Mouse (Mus musculus): ENCODE results near the gene Gm30191. TPM values are rescaled to one million over a fixed set of nuclear protein-coding genes. Genes with fewer than 3 reads are reported as not detected.
"Not testable (repeated sequence)": the region's sequence is repeated elsewhere in the genome, so short reads cannot be mapped to it uniquely, and the experiment has no call there.

Gene Gm30191
- total RNA-seq, 2 experiments from 2014 or later: not detected

GRCm38 (mm10) chr4:134251241-134252130 is 4.8 kb downstream of the Gm30191 start:
- ATAC-seq (ENCODE audit: poor library complexity, severe bottlenecking): no peak

DNA sequence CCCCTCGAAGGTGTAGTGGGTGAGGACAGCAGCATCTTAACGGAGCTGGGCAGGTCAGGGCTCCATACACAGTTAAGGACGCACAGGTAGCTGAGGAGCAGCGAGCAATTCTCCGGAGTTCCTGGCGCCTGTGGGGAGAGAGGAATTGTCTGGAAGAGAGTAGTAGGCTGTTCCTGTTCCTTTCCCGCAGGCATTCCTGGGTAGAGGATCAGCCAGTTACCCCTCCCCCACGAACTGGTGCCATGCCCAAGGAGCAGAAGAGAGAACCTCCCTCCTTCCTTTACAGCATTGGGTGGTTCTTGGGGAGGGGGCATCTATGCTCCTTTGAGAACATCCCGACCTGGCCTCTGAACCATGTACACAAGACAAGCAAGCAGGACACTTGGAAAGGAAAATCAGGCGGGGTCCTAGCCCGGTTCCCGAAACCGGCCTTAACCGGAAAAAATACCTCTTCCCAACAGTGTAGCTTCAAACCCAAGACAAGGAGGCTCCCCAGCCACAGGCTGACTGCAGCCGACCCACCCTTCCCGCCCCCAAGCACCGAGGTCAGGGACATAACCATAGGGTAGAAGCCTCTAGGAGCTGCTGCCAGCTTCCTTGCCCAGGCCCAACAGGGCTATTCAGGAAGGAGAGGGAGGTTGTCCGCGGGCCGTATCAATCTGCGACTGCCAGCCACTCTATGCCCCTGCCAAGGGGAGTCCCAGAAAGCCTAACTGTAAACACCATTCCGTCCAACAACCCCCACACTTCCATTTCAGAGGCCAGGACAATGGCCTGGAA is 5.6 kb downstream of the Gm30191 start:
- ATAC-seq (ENCODE audit: poor library complexity, severe bottlenecking): no peak

- ATAC-seq (ENCODE audit: poor library complexity, severe bottlenecking): no peak
Measured at GRCm38 (mm10) chr4:134252911-134253721, 6.4 kb downstream of the Gm30191 start.

DNA sequence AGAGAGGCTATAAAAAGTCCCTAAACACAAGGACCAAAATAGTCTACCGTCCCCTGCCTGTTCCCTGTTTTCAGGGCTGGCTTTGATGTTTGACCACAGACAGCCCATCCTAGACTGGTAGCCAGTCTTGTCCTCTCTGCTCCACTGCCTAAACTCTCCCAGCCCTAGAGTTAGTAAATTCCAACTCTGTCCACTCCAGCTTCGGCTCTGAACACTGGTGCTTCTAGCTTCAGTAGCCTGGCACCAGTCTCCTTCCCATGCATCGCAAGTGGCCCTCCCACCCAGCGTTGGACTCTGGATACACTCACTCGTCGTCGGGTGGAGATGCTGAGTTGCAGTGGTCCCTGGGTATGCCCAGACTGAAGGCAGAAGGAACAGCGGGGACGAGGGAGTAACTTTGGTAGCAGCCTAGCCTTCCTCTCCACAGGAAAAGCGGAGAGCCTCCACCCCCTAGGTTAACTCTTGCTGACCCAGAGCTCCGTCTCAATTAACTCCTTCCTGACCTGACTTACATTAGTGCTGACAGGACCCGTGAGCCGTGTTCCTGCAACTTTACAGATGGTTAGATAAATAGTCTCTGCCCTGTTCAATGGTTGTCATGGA is 7.1 kb downstream of the Gm30191 start, which contains the start of gene Grrp1:
Gene Grrp1, minus strand, starts transcription at position 385 of the 603 bp plus-strand sequence.
- no peak for ATAC-seq (ENCODE audit: poor library complexity, severe bottlenecking)

DNA sequence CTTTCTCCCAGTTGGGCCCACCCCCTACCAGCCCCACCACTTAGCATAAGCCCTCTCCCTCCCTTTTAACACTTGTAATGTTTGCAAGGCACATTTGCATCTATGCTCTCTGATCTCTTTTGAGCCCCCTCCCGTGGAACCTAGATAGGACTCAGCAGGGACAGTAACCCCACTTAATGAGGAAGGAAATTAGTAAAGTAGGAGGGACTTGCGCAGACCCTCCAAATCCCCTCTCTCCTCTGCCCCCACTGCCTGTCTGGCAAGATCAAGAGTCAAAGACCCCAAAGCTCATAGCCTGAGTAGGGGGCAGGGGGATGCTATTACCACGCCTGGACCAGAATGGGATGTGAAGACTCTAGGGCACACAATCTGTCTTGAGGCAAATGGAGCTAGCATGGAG is 8.1 kb downstream of the Gm30191 start:
- no peak for ATAC-seq (ENCODE audit: poor library complexity, severe bottlenecking)

- no peak for ATAC-seq (ENCODE audit: poor library complexity, severe bottlenecking)
Measured at GRCm38 (mm10) chr4:134255854-134256253, 9.1 kb downstream of the Gm30191 start.

GRCm38 (mm10) chr4:134256407-134257197 is 9.9 kb downstream of the Gm30191 start:
- ATAC-seq (ENCODE audit: poor library complexity, severe bottlenecking): no peak

DNA sequence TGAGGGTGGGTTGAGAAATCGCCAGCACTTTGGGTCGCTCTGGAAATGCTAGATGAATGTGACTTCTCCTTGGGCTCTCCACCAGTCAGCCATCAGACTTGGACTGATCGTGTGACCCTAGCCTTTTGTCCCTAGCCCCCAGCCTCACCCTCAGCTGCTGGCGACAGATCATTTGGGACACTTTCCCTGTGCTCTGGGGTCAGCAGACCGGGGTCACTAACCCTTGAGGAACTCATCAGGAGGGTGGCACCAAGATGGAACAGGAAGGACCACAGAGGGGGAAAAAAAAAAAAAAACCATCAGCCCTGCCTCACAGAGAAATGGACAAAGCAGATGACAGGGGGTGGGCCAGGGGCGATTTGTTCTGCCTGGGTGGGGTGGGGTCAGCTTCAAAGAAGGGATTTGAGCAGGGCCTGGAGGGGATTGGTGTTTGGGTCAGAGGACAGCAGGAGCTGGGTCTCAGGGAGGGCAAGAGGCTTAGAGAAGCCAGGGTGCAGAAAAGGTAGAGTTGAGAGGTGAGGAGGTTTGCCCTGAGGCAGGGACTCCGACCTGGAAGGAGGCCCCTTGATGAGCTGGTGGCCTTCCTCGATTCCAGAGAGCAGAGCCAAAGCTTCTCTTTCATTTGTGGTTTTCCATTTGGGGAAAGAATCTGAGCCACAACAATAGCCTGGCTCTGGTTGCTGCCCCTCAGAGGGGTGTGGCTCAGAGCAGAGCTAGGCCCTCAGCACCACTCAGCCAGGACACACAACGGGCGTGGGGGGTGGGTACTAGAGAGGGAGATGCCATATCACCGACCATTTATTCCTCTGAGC is 10.7 kb downstream of the Gm30191 start:
- ATAC-seq (ENCODE audit: poor library complexity, severe bottlenecking): no peak

GRCm38 (mm10) chr4:134258354-134258753 is 11.6 kb downstream of the Gm30191 start:
- ATAC-seq (ENCODE audit: poor library complexity, severe bottlenecking): no peak

DNA sequence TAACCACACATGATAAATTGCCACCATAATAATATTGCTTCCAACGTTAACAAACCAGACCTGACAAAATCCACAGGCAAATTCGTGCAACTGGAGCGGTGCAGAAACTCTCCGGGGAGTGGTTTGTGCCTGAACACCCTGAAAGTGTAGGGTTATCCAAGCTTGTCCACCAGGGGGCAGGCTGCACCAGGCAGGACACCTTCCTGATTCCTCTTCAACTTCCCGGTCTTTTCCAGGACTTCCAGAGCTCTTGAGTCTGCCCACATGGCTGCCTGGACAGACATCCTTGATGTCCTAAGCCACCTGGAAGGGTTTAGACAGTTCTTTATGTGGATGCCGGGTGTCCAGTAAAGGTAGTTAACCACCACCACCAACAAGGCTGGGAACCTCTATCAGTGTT is 16.5 kb downstream of the Gm30191 start:
- peak; percentile 51; the same call in 1 of the 2 replicates for ATAC-seq (ENCODE audit: poor library complexity, severe bottlenecking)

GRCm38 (mm10) chr4:134265860-134266585 is 19.3 kb downstream of the Gm30191 start:
- no peak for ATAC-seq (ENCODE audit: poor library complexity, severe bottlenecking)

DNA sequence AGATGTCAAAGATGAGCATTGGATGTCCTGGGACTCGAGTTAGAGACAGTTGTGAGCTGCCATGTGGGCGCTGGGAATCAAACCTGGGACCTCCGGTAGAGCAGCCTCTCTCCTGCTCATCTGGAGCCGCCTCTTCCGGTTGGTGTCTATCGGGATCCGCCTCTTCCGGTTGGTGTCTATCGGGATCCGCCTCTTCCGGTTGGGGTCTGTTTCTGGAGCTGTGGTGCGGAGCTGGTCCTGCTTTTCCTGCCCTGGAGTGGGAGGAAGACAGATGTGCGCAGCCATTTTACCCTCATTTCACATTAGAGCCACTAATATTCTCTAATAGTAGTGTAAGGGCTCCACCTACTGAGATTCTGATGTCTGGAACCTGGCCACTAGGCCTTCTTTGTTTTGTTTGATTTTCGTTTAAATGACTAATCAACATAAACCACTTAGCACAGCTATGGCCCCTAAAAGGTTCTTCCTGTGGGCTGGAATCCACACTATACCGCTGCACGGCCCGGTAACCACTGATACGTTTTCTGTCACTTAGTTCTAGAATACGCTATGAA is 21.4 kb downstream of the Gm30191 start:
- ATAC-seq (ENCODE audit: poor library complexity, severe bottlenecking): no peak

GRCm38 (mm10) chr4:134269622-134270021 is 22.9 kb downstream of the Gm30191 start:
- not testable (repeated sequence) for ATAC-seq (ENCODE audit: poor library complexity, severe bottlenecking)

GRCm38 (mm10) chr4:134271979-134272378 is 25.2 kb downstream of the Gm30191 start:
- ATAC-seq (ENCODE audit: poor library complexity, severe bottlenecking): no peak

GRCm38 (mm10) chr4:134272731-134273416 is 26.1 kb downstream of the Gm30191 start:
- ATAC-seq (ENCODE audit: poor library complexity, severe bottlenecking): peak; percentile 29

DNA sequence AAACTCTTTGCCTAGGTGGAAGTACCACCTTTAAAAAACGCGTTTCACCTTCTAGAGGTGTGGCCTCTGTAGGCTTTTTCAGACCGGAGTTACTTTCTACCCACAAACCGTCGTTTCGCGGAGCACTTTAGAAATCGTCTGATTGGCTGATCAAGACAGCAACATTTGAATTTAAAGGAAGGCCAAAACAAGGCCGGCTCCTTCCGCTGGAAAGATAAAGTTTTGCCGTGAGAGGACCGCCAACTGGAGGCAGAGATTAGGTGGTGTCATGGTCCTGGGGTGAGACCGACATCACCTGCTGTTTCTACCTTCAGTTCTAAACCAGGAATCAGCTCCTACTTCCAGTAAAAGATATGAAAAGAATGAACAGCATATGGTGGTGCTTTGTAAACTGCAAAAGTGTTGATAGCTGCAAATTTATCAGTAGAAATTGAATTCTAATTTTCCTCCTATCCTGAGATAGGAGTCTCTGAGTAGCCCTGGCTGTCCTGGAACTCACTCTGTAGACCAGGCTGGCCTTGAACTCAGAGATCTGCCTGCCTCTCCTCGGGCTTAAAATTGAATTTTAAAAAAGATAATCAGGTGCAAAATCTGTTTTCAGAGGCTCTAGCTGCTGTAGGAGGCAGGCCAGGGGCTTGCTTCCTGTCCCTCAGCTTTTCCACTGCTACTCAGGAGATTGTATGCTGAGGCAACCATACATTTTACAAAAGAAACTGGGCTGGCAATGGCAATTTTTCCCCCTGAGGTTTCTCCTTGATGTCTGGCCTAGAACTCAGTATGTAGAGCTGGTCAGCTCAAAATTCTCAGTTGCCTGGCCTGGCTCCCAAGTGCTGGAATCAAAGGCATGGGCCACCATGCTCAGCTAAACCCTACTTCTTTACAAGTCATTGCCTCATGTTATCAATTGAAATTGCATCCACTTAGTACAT is 26.9 kb downstream of the Gm30191 start:
- ATAC-seq (ENCODE audit: poor library complexity, severe bottlenecking): peak; percentile 84

Data from megakaryocyte, adult 5-6 weeks (primary cell).